Mouse (Mus musculus) erythroblast, embryonic 14.5 days (primary cell): ENCODE measurements around the gene Zfp385b. TPM values are rescaled to one million over a fixed set of nuclear protein-coding genes. Genes with fewer than 3 reads are reported as not detected.

Experiments
- H3K27me3 ChIP-seq: 2 replicates; pipeline ENCODE4 v1.6.1; 2012; ENCODE audit warnings: inconsistent platforms; ENCODE audit not compliant: control insufficient read depth
- H3K36me3 ChIP-seq: 2 replicates; pipeline ENCODE4 v1.6.1; 2012; ENCODE audit warnings: mild to moderate bottlenecking, inconsistent platforms; ENCODE audit not compliant: control insufficient read depth
- H3K4me1 ChIP-seq: 2 replicates; pipeline ENCODE4 v1.6.1; 2012; ENCODE audit warnings: inconsistent platforms; ENCODE audit not compliant: control insufficient read depth
- H3K4me3 ChIP-seq: replicated peaks from 2 replicates; pipeline ENCODE3; 2012; ENCODE audit warnings: moderate library complexity, mild to moderate bottlenecking, inconsistent platforms
- H3K9me3 ChIP-seq: 2 replicates; pipeline ENCODE4 v1.6.1; 2012; ENCODE audit warnings: low read length, inconsistent platforms, mixed read lengths; ENCODE audit not compliant: control insufficient read depth
- GATA1 ChIP-seq: IDR thresholded peaks from 2 replicates; pipeline ENCODE4 v1.6.1; 2012; ENCODE audit warnings: low read length, inconsistent platforms, mixed read lengths
- TAL1 ChIP-seq: IDR thresholded peaks from 3 replicates; pipeline ENCODE4 v1.6.1; 2012; ENCODE audit warnings: low read length, inconsistent platforms, mixed read lengths
- polyA plus RNA-seq: library from polyadenylated mRNA; stranded (reverse); fragments of >175 nt; gene quantifications from 2 replicates; pipeline ENCODE4 v1.2.3, GENCODE M21; 2012

Zfp385b gene
- polyA plus RNA-seq, 1 experiment, result not detected

DNA sequence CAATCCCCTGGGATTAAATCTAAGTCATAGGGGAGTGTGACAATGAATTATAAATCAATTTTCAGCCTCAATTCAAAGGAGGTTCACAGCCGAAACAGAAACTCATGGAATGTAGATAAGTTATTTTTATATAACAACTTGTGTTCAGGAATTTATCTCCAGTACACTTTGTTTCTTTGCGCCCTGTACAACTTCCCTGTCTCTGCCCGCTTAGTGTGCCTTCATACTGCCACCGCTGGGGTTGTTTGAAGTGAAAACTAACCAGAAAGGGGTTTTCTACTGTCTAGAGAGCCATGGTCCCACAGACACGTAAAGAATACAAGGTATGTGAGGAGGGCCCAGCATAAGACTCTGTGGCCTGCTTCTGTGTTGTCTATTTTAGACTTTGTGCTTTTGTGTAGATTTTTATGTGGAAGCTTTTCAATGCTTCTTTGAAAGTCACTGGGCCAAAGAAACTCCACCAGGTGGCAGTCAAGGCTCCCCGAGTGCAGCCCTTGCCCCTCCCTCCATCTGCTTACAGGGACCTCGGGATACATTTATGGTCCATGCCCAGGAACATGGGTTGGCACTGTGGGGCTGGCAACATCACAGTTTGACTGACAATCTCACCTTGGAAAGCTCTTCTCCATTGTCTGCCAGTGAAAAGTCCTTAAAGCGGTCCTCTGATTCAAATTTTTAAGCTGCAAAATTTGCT, 23.4 kb downstream of the Zfp385b start:
- TF ChIP-seq TAL1 (no peak), GATA1 (no peak)
- no peaks in the 10 kb centered on the region for H3K36me3 ChIP-seq
- no peaks in the 10 kb centered on the region for H3K9me3 ChIP-seq
- no peak overlapping the region for H3K4me3 ChIP-seq
- H3K4me1 ChIP-seq, result no peaks in the 10 kb centered on the region
- no peaks in the 10 kb centered on the region for H3K27me3 ChIP-seq

DNA sequence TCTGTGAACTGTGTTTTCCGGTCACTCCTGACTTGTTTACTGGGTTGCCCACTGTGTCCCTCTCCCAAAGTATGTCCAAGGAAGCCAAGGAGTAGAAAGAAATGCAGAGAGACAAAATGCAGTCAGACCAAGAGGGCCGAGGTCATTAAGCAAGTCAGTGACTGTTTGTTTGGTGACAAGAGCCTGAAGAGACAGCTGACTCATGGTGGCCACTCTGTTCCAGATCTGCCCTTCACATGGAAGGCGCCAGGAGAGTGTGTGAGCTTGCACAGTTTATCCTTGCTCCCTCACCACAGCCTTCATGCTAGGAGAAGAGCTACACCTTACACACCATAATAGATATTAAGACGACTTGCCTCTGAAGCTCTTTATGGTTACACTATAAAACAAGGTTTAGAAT, 28.6 kb downstream of the Zfp385b start:
- no peaks in the 10 kb centered on the region for H3K36me3 ChIP-seq
- H3K4me1 ChIP-seq, result no peaks in the 10 kb centered on the region
- H3K9me3 ChIP-seq, result no peaks in the 10 kb centered on the region
- no peak overlapping the region for H3K4me3 ChIP-seq
- TF ChIP-seq GATA1 (no peak), TAL1 (no peak)
- H3K27me3 ChIP-seq, result no peaks in the 10 kb centered on the region

DNA sequence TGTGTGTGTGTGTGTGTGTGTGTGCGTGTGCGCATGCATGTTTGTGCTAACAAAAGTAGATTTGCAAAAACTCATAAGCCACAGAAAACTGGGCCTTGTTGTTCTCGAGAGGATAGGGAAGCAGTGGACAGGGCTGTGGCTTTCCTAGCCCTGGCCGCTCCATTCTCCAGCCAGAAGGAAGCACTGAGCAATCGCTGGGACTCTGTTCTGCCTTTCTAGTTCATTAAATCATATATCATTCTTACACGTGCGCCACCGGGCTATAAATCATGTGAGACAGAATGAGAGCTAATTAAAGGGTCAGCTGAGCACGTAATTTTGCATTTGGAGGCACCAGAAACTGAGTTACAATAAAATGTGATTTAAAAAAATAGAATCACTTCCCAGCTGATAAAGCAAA, 29.1 kb downstream of the Zfp385b start:
- no peaks in the 10 kb centered on the region for H3K4me1 ChIP-seq
- no peaks in the 10 kb centered on the region for H3K36me3 ChIP-seq
- H3K4me3 ChIP-seq, result no peak overlapping the region
- no peaks in the 10 kb centered on the region for H3K27me3 ChIP-seq
- no peaks in the 10 kb centered on the region for H3K9me3 ChIP-seq
- TF ChIP-seq GATA1 (no peak), TAL1 (no peak)

DNA sequence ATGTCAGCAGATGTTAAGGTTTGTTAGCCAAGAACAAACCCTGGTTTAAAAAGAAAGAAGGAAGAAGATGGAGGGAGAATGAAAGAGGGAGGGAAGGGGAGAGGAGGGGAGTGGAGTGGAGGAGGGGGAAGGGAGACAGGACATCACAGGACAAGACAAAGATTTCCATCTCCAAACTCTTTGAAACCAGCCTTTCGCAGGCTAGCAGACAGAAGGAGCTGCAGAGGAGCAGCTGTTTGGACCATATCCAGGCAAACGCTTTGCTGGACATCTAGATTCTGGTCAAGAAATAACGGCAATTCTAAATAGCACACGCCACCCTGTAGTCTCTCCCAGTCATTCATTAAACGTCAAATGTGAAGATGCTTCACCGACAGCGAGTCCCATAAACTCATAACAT, 38.0 kb downstream of the Zfp385b start:
- TF ChIP-seq TAL1 (no peak), GATA1 (no peak)
- Histone ChIP-seq H3K4me1 (no peaks in the 10 kb centered on the region), H3K9me3 (no peaks in the 10 kb centered on the region; the same call in 1 of the 2 replicates), H3K4me3 (no peak overlapping the region), H3K27me3 (no peaks in the 10 kb centered on the region), H3K36me3 (no peaks in the 10 kb centered on the region)

DNA sequence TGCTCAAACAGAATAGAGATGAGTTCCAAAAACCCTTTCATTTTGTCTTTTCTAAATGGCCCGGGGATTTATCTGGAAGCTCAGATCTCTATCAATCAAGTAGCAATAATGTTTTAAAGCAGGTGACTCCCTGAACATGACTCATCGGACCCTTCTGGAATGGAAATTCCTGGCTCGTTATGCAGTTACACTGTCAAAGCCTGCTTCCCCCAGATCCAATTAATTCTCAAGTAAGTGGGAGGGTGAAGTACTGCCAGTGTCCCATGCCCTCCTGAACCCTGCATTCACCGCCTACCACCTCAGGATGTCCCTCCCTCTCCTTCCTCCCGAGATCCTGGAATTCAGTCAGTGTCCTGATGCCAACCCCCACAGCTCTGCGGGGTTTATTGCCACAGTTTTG, 41.7 kb downstream of the Zfp385b start:
- H3K4me3 ChIP-seq, result no peak overlapping the region

DNA sequence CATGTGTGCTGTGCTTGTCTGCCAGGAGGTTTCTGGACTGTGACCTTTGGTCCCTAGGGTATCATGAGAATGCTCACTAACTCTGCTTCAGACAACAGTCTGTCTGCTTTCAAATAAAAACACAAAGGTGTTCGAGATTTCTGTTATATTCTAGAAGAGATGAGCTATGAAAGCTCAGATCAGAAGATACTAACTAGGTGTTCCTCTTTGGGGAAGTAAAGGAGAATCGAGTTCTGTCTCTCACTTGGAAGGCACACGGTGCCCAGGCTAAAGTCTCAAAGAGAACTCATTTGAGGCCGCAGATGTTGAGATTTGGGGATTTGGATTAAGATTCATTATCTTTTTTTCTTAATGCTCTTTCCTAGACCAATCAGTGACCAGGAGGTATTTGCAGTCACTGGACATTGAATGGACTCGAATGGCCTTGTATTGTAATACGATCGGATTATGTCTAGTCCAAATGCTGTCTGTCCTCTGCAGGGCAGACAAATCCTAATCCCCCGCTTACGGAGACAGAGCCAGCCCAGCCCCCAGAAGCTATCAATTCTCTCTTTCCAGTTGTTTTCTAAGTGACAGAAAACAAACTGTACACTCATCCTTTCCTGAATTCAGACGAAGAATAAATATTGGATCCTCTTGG, 42.3 kb downstream of the Zfp385b start:
- Histone ChIP-seq H3K27me3 (no peaks in the 10 kb centered on the region), H3K36me3 (no peaks in the 10 kb centered on the region), H3K9me3 (no peaks in the 10 kb centered on the region; the same call in 1 of the 2 replicates), H3K4me1 (no peaks in the 10 kb centered on the region), H3K4me3 (no peak overlapping the region)
- no peak for TF ChIP-seq GATA1
- TF ChIP-seq TAL1, result no peak

More for the DNA sequence above, 41.7 kb downstream of the Zfp385b start:
- H3K36me3 ChIP-seq, result no peaks in the 10 kb centered on the region
- H3K4me1 ChIP-seq, result no peaks in the 10 kb centered on the region
- no peaks in the 10 kb centered on the region for H3K27me3 ChIP-seq
- TF ChIP-seq GATA1 (no peak), TAL1 (no peak)
- H3K9me3 ChIP-seq, result no peaks in the 10 kb centered on the region; the same call in 1 of the 2 replicates

DNA sequence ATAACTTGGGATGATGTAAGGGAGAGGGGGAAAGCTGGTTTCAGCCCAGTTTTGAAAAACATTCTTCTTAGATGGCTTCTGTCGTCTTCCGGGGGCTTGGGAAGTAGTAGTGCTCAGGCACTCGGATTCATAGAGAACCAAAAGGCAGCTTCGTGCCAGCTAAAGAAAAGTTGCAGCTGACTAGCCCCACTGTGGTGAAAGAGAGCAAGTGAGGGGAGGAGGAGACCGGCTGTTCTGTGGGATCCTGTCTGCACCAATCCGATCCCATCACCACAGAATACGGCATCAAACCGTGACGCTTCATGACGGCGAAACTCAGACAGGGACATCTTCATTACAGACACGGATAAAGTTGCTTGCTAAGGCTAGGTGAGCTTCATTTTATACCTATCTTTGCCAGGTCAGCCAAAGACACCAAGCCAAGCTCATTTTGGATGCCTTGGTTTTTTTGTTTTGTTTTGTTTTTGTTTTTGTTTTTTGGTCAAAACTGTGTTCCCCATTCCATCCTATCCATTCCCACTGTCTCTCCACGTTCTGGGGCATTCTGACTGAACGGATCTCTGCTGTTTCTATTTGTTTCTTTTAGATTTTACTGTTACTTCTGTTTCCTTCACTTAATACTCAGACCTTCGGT, 44.1 kb downstream of the Zfp385b start:
- TF ChIP-seq TAL1, result no peak
- TF ChIP-seq GATA1, result no peak
- Histone ChIP-seq H3K27me3 (no peaks in the 10 kb centered on the region), H3K9me3 (no peaks in the 10 kb centered on the region; the same call in 1 of the 2 replicates)

DNA sequence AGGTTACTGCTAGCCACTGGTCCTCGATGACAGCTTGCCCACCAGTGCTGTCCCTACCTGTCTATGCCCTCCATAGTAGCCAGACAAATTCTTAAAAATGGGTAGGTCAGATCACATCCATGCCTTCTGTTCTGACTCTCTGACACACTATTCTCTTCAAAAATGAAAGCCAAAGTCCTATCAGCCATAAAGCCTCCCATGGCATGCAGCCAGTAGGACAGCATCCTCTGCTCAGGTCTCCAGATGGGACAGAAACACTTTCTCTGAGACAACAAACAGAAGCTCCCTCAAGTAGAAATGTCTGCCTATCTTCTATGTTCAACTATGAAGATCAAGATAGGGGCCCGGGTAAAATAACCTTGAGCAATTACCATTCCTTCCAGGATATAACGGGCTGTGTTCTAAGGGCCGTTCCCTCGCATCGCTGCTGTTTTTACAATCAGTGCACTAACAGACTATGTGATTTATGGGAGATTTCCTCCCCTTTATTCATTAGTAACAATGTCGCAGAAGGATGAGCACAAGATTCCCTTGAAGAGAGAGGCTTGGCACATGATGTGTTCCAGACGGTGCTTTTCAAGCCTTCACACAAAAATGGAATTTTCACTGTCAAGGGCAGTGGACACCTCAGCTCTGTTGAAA, 49.3 kb downstream of the Zfp385b start:
- H3K4me1 ChIP-seq, result no peaks in the 10 kb centered on the region
- no peaks in the 10 kb centered on the region for H3K9me3 ChIP-seq
- TF ChIP-seq TAL1 (no peak), GATA1 (no peak)
- no peaks in the 10 kb centered on the region for H3K27me3 ChIP-seq
- no peak overlapping the region for H3K4me3 ChIP-seq
- H3K36me3 ChIP-seq, result no peaks in the 10 kb centered on the region

More for the DNA sequence above, 44.1 kb downstream of the Zfp385b start:
- no peak overlapping the region for H3K4me3 ChIP-seq
- no peaks in the 10 kb centered on the region for H3K4me1 ChIP-seq
- no peaks in the 10 kb centered on the region for H3K36me3 ChIP-seq

DNA sequence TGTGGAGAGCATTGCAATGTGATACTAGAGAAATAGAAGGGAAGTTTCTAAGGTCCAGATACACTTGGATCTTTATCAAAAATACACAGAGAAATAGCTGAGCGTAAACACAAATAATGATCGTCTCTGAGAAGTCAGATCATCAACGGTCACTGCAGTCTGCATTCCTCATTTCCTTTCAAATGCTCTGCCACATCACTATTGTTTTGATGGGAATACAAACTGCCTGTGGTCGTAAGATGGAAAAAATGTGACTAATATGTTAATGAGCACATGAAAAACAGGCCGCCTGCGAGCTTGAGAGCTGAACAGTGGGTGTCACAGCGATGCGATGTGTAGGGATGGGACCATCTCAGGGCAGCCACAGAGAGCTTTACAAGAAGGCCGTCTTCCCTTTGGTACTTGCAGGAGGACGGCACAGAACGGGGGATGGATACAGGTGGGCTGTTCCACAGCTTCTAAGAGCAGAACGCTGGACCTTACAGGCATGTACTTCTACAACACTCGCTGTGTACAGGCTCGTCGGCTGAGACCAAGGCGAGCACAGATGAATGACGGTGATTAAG, 51.0 kb downstream of the Zfp385b start:
- no peak for TF ChIP-seq GATA1
- TF ChIP-seq TAL1, result no peak
- Histone ChIP-seq H3K4me1 (no peaks in the 10 kb centered on the region), H3K4me3 (no peak overlapping the region), H3K36me3 (no peaks in the 10 kb centered on the region), H3K27me3 (no peaks in the 10 kb centered on the region), H3K9me3 (no peaks in the 10 kb centered on the region)
